Mouse (Mus musculus) telencephalon, adult 2 months (tissue): ENCODE measurements at regions not wholly inside any gene's neighbourhood (a gene's known extent, or its start where the extent isn't known, plus 50 kb on each side); places are given as distances from the start of the nearest gene placed in this dataset.

Source experiments
- DNase-seq: peaks from one replicate; pipeline ENCODE4 v3.0.0-alpha.2; 2011; ENCODE audit warnings: low read depth, low spot score

DNA sequence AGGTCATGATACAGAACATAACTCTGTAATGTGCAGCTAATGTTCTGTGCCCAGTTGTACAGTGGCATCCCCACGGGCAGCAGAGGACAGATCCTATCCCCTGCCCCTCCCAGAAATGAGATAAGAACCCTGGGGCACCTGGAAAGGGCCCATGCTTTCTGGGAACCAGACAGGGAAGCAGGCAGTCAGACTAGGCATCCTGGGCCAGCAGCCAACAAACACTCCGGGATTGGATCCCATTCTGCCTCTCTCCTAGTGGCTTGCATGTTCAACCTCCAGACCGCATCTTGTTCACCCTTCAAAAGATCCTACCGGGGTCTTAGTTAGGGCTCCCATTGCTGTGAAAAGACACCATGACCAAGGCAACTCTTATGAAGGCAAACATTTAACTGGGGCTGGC lies 229.0 kb upstream of the Rpl38 start:
- DNase-seq: no peak

DNA sequence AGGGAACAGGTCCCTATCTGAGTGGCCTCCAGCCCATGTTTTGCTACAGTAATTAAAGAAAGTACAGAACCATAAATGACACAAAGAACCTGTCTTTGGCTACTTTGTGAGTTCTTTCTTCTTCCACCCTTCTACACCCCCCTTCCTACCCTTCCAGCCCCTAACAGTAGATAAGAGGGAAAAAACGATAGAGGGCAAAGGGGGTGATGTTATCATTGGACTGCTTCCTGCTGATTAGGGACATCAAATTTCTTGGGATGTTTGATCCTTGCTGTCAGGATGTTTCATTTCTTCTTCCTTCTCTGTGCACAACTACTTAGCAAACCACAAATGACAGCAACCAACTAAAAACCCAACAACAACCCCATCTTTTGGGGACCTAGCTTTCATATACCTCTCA lies 232.5 kb upstream of the Rpl38 start:
- no peak for DNase-seq

DNA sequence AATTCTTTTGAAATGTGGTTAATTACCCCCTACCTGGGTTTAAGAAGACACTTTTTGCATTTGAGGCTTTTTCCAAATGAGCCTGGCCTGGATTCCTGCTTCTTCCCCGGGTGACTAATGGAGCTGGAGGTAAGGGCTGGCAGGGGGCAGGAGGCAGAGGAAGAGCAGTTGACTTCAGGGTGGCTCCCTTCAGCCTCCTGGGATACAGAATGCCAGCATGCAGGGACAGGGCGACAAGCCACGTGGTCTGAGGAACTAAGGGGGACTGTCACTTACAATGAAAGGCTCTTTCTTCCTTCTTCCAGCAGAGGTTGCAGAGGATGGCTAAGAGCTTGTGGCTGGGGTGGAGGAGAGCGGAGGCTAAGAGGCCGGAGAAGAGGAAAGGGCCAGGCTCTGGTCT lies 234.8 kb upstream of the Rpl38 start:
- no peak for DNase-seq

DNA sequence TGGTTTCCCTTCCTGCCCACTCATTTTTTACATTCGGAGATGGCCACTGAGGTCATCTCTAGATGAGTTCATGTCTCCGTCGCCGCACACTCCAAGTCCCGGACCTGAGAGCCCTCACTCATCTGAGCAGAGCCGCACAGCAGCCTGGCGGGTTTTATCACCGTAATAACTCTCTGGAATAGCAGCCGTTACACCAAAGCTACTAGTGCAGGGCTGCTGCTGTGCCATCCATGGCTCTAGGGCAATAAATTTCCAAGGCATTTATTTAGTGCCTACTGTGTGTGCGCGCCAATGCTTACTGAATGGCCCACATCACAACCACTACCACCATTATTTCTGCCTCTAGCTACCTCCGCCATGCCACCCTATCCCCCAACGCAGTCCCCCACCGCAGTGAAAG lies 242.9 kb upstream of the Rpl38 start:
- DNase-seq: no peak

- no peak for DNase-seq
Measured at GRCm38 (mm10) chr11:114423322-114423721, 245.0 kb upstream of the Rpl38 start.

GRCm38 (mm10) chr11:114419002-114419401 lies 249.3 kb upstream of the Rpl38 start:
- no peak for DNase-seq

DNA sequence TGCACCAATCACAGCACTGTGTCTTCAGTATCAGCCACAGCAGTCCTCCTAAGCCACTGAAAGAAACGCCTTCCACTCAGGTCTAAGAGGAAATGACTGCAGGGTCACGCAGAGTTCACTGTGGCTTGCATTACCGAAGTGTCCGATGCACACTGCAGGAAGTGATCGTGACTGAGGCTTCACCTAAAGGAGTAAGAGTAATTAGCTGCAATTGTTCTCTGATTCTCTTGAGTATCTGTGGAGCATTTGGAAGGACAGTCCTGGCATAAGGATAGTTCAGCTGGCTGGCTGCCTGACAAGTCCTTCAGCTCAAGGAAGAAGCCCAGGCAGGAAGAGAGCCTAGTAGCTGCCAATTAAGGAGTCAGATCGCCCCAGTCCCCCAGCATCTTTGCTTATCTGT lies 252.2 kb upstream of the Rpl38 start:
- DNase-seq: no peak

- DNase-seq: no peak
Measured at GRCm38 (mm10) chr11:114404401-114404800, 263.9 kb upstream of the Rpl38 start.

GRCm38 (mm10) chr11:114402556-114403320 lies 265.6 kb upstream of the Rpl38 start:
- DNase-seq: no peak

- no peak for DNase-seq
Measured at GRCm38 (mm10) chr11:114400701-114401100, 267.6 kb upstream of the Rpl38 start.

GRCm38 (mm10) chr11:114392161-114392560 lies 276.2 kb upstream of the Rpl38 start:
- no peak for DNase-seq

GRCm38 (mm10) chr11:114391553-114391952 lies 276.8 kb upstream of the Rpl38 start:
- DNase-seq: no peak

- no peak for DNase-seq
Measured at GRCm38 (mm10) chr11:114387091-114387490, 281.2 kb upstream of the Rpl38 start.

DNA sequence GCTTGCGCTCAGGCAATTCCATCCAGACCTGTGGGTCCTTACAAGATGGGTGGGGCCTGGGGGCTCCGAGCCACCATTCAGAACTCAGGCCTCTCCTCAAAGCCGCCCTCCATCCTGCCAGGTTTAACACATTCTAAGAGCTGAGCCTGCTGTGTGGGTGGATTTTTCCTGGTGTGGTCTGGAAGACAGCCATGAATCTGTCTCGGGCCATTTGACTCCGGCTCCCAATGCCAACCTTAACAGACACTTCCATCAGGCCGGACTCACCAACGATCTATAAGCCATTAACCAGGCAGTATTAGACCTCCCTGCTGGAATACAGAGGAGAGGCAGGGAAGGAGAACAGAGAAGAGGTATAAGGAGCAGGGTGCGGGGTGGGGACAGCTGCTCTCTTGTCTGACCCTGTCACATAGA lies 288.9 kb upstream of the Rpl38 start:
- no peak for DNase-seq

- DNase-seq: no peak
Measured at GRCm38 (mm10) chr11:114375921-114376320, 292.4 kb upstream of the Rpl38 start.

DNA sequence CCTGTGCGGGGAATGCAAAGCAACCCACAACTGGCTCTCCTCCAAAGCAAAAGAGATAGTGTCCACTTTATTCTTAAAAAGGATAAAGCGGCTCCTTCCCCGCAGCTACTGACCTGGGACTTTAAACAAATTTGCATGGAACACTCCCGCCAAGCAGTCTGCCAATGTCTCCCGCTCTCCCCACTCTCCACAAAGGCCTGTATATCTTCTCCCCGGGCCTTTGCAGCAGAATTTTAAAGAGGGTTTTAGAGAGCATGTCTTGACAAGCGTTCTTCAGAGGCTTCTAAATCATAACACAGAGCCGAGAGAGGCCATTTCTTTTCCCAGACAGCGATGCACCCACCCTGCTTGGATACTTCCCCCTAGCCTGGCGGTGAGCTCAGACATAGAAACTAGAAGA lies 297.6 kb upstream of the Rpl38 start:
- DNase-seq: no peak

- no peak for DNase-seq
Measured at GRCm38 (mm10) chr11:114367779-114368178, 300.5 kb upstream of the Rpl38 start.

DNA sequence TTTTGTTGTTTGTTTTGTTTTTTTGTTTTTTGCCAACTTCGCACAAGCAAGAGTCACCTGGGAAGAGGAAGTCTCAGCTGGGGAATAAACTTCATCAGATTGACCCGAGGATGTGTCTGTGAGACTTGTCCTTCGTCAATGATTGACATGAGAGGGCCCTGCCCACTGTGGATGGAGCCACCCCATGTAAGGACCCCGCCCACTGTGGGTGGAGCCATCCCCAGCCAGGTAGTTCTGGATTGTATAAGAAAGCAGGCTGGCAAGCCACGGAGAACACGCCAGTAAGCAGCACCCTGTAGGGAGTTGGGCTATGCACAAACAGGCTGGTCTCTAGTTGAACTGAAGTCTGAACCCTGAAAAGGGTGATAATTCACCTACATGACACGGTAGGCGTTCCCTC lies 294.1 kb upstream of the Sdk2 start:
- DNase-seq: no peak

- DNase-seq: no peak
Measured at GRCm38 (mm10) chr11:114360321-114360720, 293.5 kb upstream of the Sdk2 start.

DNA sequence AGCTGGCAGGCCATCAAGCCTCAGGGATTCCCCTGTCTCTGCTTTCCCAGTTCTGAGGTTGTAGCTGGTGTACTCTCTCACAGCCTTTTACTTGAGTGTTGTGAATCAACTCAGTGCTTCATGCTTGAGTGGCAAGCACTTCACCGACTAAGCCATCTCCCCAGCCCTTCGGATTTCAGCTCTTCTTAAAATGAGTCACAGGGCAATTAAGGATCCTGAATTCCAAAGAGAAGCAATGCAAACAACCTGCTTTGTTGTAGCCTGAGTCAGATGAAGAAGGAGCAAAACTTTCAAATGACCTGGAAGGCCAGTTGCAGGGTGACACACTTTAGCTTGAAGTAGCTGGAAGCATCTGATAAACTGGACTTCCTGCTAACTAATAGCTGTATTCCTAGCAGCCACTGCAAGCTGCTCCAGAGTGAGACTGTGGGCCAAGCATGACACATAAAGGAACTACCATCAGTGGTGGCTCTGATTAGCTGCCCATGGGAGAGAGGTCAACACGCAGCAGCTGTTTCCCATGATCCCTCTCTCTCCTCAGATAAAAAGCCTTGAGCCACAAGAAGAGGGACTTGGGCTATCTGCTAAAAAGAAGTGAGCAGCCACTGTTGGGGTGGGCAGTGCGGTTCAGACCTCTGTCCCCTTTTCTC lies 285.4 kb upstream of the Sdk2 start:
- DNase-seq: no peak

- DNase-seq: no peak
Measured at GRCm38 (mm10) chr11:114336839-114337484, 270.1 kb upstream of the Sdk2 start.

- no peak for DNase-seq
Measured at GRCm38 (mm10) chr11:114335950-114336838, 269.3 kb upstream of the Sdk2 start.
